Mouse (Mus musculus): ENCODE results near the gene Tmem44.

Tmem44 gene

GRCm38 (mm10) chr16:30516993-30517392 lies 33.6 kb downstream of the Tmem44 start:
- DNase-seq = no peak

- peak; percentile 56 for DNase-seq
These were observed 35.2 kb downstream of the Tmem44 start for GRCm38 (mm10) chr16:30515418-30515817.

- DNase-seq = no peak
These were observed 37.3 kb downstream of the Tmem44 start for GRCm38 (mm10) chr16:30513050-30514024.

- no peak for DNase-seq
These were observed 38.1 kb downstream of the Tmem44 start for GRCm38 (mm10) chr16:30512375-30513049.

GRCm38 (mm10) chr16:30511563-30512340 lies 38.9 kb downstream of the Tmem44 start:
- DNase-seq = no peak

- DNase-seq = peak; percentile 91
These were observed 39.9 kb downstream of the Tmem44 start for GRCm38 (mm10) chr16:30510504-30511451.

GRCm38 (mm10) chr16:30510091-30510490 lies 40.6 kb downstream of the Tmem44 start:
- DNase-seq = no peak

GRCm38 (mm10) chr16:30509340-30509739 lies 41.3 kb downstream of the Tmem44 start:
- no peak for DNase-seq

- no peak for DNase-seq
These were observed 41.9 kb downstream of the Tmem44 start for GRCm38 (mm10) chr16:30508738-30509137.

GRCm38 (mm10) chr16:30507120-30507519 lies 43.5 kb downstream of the Tmem44 start:
- no peak for DNase-seq

GRCm38 (mm10) chr16:30505311-30506031 lies 45.2 kb downstream of the Tmem44 start:
- no peak for DNase-seq

GRCm38 (mm10) chr16:30504856-30505255 lies 45.8 kb downstream of the Tmem44 start:
- DNase-seq = no peak

- DNase-seq = peak; percentile 47
These were observed 46.7 kb downstream of the Tmem44 start for GRCm38 (mm10) chr16:30503958-30504357.

- no peak for DNase-seq
These were observed 48.3 kb downstream of the Tmem44 start for GRCm38 (mm10) chr16:30502221-30502891.

GRCm38 (mm10) chr16:30501621-30502020 lies 49.0 kb downstream of the Tmem44 start:
- no peak for DNase-seq

- no peak for DNase-seq
These were observed 50.4 kb downstream of the Tmem44 start for GRCm38 (mm10) chr16:30500223-30500622.

GRCm38 (mm10) chr16:30499126-30499857 lies 51.4 kb downstream of the Tmem44 start:
- DNase-seq = no peak

GRCm38 (mm10) chr16:30497307-30497706 lies 53.3 kb downstream of the Tmem44 start:
- DNase-seq = no peak

GRCm38 (mm10) chr16:30494883-30495282 lies 55.8 kb downstream of the Tmem44 start:
- no peak for DNase-seq

- DNase-seq = no peak
These were observed 58.9 kb downstream of the Tmem44 start for GRCm38 (mm10) chr16:30491742-30492141.

Measured in thymus, postnatal 25 days (tissue).